Mouse (Mus musculus): ENCODE measurements at regions not wholly inside any gene's neighbourhood (a gene's known extent, or its start where the extent isn't known, plus 50 kb on each side); places are given as distances from the start of the nearest gene placed in this dataset.

GRCm38 (mm10) chr5:126369436-126369835 lies 837.9 kb downstream of the Tmem132b start:
- 70% methylated on average over 2 of the region's 2 CpGs for WGBS (ENCODE audit: insufficient replicate concordance)
- Histone ChIP-seq H3K27me3 (replicated peaks) (no peaks in the 10 kb centered on the region), H3K9me3 (replicated peaks) (peaks cover 19% of the 10 kb centered on the region; the same call in 1 of the 2 replicates), H3K9ac (no peak overlapping the region), H3K4me3 (no peak overlapping the region), H3K36me3 (no peaks in the 10 kb centered on the region), H3K27ac (no peak overlapping the region), H3K4me2 (no peak overlapping the region), H3K4me1 (no peaks in the 10 kb centered on the region)
- ATAC-seq = no peak

GRCm38 (mm10) chr5:126392306-126392705 lies 849.3 kb upstream of the Tmem132c start:
- H3K4me3 ChIP-seq = no peak overlapping the region

GRCm38 (mm10) chr5:126395331-126395730 lies 846.3 kb upstream of the Tmem132c start:
- Histone ChIP-seq H3K4me2 (no peak overlapping the region), H3K36me3 (no peaks in the 10 kb centered on the region), H3K4me1 (no peaks in the 10 kb centered on the region), H3K9me3 (replicated peaks) (0 out of 2 replicates have a peak, but pooled peaks cover 5% of the 10 kb centered on the region), H3K4me3 (no peak overlapping the region), H3K27me3 (replicated peaks) (no peaks in the 10 kb centered on the region), H3K9ac (no peak overlapping the region), H3K27ac (no peak overlapping the region)
- WGBS (ENCODE audit: insufficient replicate concordance) = 41% methylated on average over 8 of the region's 8 CpGs
- ATAC-seq = no peak

More at GRCm38 (mm10) chr5:126392306-126392705, 849.3 kb upstream of the Tmem132c start:
- H3K27ac ChIP-seq = no peak overlapping the region
- no peak overlapping the region for H3K4me2 ChIP-seq
- H3K9me3 ChIP-seq (replicated peaks) = 0 out of 2 replicates have a peak, but pooled peaks cover 5% of the 10 kb centered on the region
- WGBS (ENCODE audit: insufficient replicate concordance) = 29% methylated on average over 1 of the region's 1 CpGs
- H3K27me3 ChIP-seq (replicated peaks) = no peaks in the 10 kb centered on the region
- no peaks in the 10 kb centered on the region for H3K4me1 ChIP-seq
- H3K36me3 ChIP-seq = no peaks in the 10 kb centered on the region
- no peak overlapping the region for H3K9ac ChIP-seq
- ATAC-seq = no peak

GRCm38 (mm10) chr5:126431748-126432147 lies 809.9 kb upstream of the Tmem132c start:
- no peak overlapping the region for H3K4me3 ChIP-seq
- H3K4me2 ChIP-seq = no peak overlapping the region
- H3K9me3 ChIP-seq (replicated peaks) = peaks cover 22% of the 10 kb centered on the region
- 74% methylated on average over 1 of the region's 1 CpGs for WGBS (ENCODE audit: insufficient replicate concordance)
- H3K36me3 ChIP-seq = no peaks in the 10 kb centered on the region
- no peak for ATAC-seq
- H3K9ac ChIP-seq = no peak overlapping the region
- no peaks in the 10 kb centered on the region for H3K27me3 ChIP-seq (replicated peaks)
- no peaks in the 10 kb centered on the region for H3K4me1 ChIP-seq
- H3K27ac ChIP-seq = no peak overlapping the region

- no peaks in the 10 kb centered on the region for H3K36me3 ChIP-seq
- no peak overlapping the region for H3K4me3 ChIP-seq
- no peak overlapping the region for H3K4me2 ChIP-seq
- no peak for ATAC-seq
- no peak overlapping the region for H3K9ac ChIP-seq
- no peak overlapping the region for H3K27ac ChIP-seq
- 94% methylated on average over 1 of the region's 1 CpGs for WGBS (ENCODE audit: insufficient replicate concordance)
- H3K4me1 ChIP-seq = no peaks in the 10 kb centered on the region
- no peaks in the 10 kb centered on the region for H3K27me3 ChIP-seq (replicated peaks)
- peaks cover 6% of the 10 kb centered on the region for H3K9me3 ChIP-seq (replicated peaks)
These were observed 802.9 kb upstream of the Tmem132c start for GRCm38 (mm10) chr5:126438696-126439095.

- Histone ChIP-seq H3K4me1 (no peaks in the 10 kb centered on the region), H3K9ac (no peak overlapping the region), H3K4me2 (no peak overlapping the region), H3K36me3 (no peaks in the 10 kb centered on the region), H3K27me3 (replicated peaks) (no peaks in the 10 kb centered on the region), H3K4me3 (no peak overlapping the region), H3K9me3 (replicated peaks) (peaks cover 6% of the 10 kb centered on the region), H3K27ac (no peak overlapping the region)
- WGBS (ENCODE audit: insufficient replicate concordance) = 71% methylated on average over 1 of the region's 1 CpGs
- no peak for ATAC-seq
These were observed 801.1 kb upstream of the Tmem132c start for GRCm38 (mm10) chr5:126440516-126440915.

- Histone ChIP-seq H3K27ac (no peak overlapping the region), H3K36me3 (no peaks in the 10 kb centered on the region), H3K4me1 (no peaks in the 10 kb centered on the region), H3K4me2 (no peak overlapping the region), H3K9ac (no peak overlapping the region), H3K27me3 (replicated peaks) (no peaks in the 10 kb centered on the region), H3K4me3 (no peak overlapping the region), H3K9me3 (replicated peaks) (peaks cover 6% of the 10 kb centered on the region; the same call in 1 of the 2 replicates)
- WGBS (ENCODE audit: insufficient replicate concordance) = 54% methylated on average over 3 of the region's 3 CpGs
- ATAC-seq = no peak
These were observed 765.8 kb upstream of the Tmem132c start for GRCm38 (mm10) chr5:126475761-126476160.

- Histone ChIP-seq H3K36me3 (no peaks in the 10 kb centered on the region), H3K4me2 (no peak overlapping the region), H3K9me3 (replicated peaks) (0 out of 2 replicates have a peak, but pooled peaks cover 3% of the 10 kb centered on the region), H3K27ac (no peak overlapping the region), H3K9ac (no peak overlapping the region), H3K27me3 (replicated peaks) (no peaks in the 10 kb centered on the region), H3K4me1 (no peaks in the 10 kb centered on the region), H3K4me3 (no peak overlapping the region)
- 66% methylated on average over 4 of the region's 4 CpGs for WGBS (ENCODE audit: insufficient replicate concordance)
- ATAC-seq = no peak
These were observed 719.5 kb upstream of the Tmem132c start for GRCm38 (mm10) chr5:126522076-126522475.

GRCm38 (mm10) chr5:126525863-126526262 lies 715.7 kb upstream of the Tmem132c start:
- Histone ChIP-seq H3K27me3 (replicated peaks) (no peaks in the 10 kb centered on the region), H3K4me1 (no peaks in the 10 kb centered on the region), H3K27ac (no peak overlapping the region), H3K9ac (no peak overlapping the region), H3K4me2 (no peak overlapping the region), H3K36me3 (no peaks in the 10 kb centered on the region), H3K4me3 (no peak overlapping the region), H3K9me3 (replicated peaks) (0 out of 2 replicates have a peak, but pooled peaks cover 3% of the 10 kb centered on the region)
- ATAC-seq = no peak
- WGBS (ENCODE audit: insufficient replicate concordance) = 60% methylated on average over 4 of the region's 4 CpGs

GRCm38 (mm10) chr5:126530806-126531527 lies 710.6 kb upstream of the Tmem132c start:
- Histone ChIP-seq H3K4me1 (no peaks in the 10 kb centered on the region), H3K9me3 (replicated peaks) (no peaks in the 10 kb centered on the region), H3K27me3 (replicated peaks) (no peaks in the 10 kb centered on the region), H3K36me3 (no peaks in the 10 kb centered on the region), H3K27ac (no peak overlapping the region), H3K4me2 (no peak overlapping the region), H3K9ac (no peak overlapping the region), H3K4me3 (no peak overlapping the region)
- no peak for ATAC-seq
- WGBS (ENCODE audit: insufficient replicate concordance) = 41% methylated on average over 5 of the region's 5 CpGs

- no peak overlapping the region for H3K9ac ChIP-seq
- H3K27me3 ChIP-seq (replicated peaks) = no peaks in the 10 kb centered on the region
- H3K9me3 ChIP-seq (replicated peaks) = no peaks in the 10 kb centered on the region
- 74% methylated on average over 5 of the region's 5 CpGs for WGBS (ENCODE audit: insufficient replicate concordance)
- H3K4me2 ChIP-seq = no peak overlapping the region
- H3K27ac ChIP-seq = no peak overlapping the region
- no peaks in the 10 kb centered on the region for H3K4me1 ChIP-seq
- ATAC-seq = no peak
- H3K4me3 ChIP-seq = no peak overlapping the region
- no peaks in the 10 kb centered on the region for H3K36me3 ChIP-seq
These were observed 710.1 kb upstream of the Tmem132c start for GRCm38 (mm10) chr5:126531528-126531894.

GRCm38 (mm10) chr5:126531975-126532374 lies 709.6 kb upstream of the Tmem132c start:
- no peak overlapping the region for H3K27ac ChIP-seq
- H3K36me3 ChIP-seq = no peaks in the 10 kb centered on the region
- 85% methylated on average over 1 of the region's 1 CpGs for WGBS (ENCODE audit: insufficient replicate concordance)
- H3K4me3 ChIP-seq = no peak overlapping the region
- no peaks in the 10 kb centered on the region for H3K9me3 ChIP-seq (replicated peaks)
- no peaks in the 10 kb centered on the region for H3K27me3 ChIP-seq (replicated peaks)
- H3K4me2 ChIP-seq = no peak overlapping the region
- H3K4me1 ChIP-seq = no peaks in the 10 kb centered on the region
- ATAC-seq = no peak
- no peak overlapping the region for H3K9ac ChIP-seq

- Histone ChIP-seq H3K9me3 (replicated peaks) (0 out of 2 replicates have a peak, but pooled peaks cover 6% of the 10 kb centered on the region), H3K4me3 (no peak overlapping the region), H3K4me2 (no peak overlapping the region), H3K27ac (no peak overlapping the region), H3K27me3 (replicated peaks) (no peaks in the 10 kb centered on the region), H3K4me1 (no peaks in the 10 kb centered on the region), H3K36me3 (no peaks in the 10 kb centered on the region), H3K9ac (no peak overlapping the region)
- WGBS (ENCODE audit: insufficient replicate concordance) = 35% methylated on average over 2 of the region's 2 CpGs
- ATAC-seq = no peak
These were observed 703.5 kb upstream of the Tmem132c start for GRCm38 (mm10) chr5:126538072-126538471.

Measured in liver, embryonic 12.5 days (tissue).